Mouse (Mus musculus): ENCODE results near the gene Hist4h4. TPM values are rescaled to one million over a fixed set of nuclear protein-coding genes. Genes with fewer than 3 reads are reported as not detected.

Hist4h4 gene
- polyA plus RNA-seq, 1 experiment from 2014 or later = 1.4 TPM

- DNase-seq (no peak), ATAC-seq (no peak)
- no peak overlapping the region for H3K27ac ChIP-seq (ENCODE audit: low read depth)
- peaks cover 18% of the 10 kb centered on the region for H3K4me1 ChIP-seq (ENCODE audit: insufficient read depth)
- no peak overlapping the region for H3K9ac ChIP-seq (replicated peaks)
- no peaks in the 10 kb centered on the region for H3K36me3 ChIP-seq (replicated peaks; ENCODE audit: insufficient read depth, low read length)
- no peak overlapping the region for H3K4me2 ChIP-seq (ENCODE audit: low read depth, low read length)
- WGBS (ENCODE audit: insufficient replicate concordance) = 71% methylated on average over 6 of the region's 6 CpGs
- no peaks in the 10 kb centered on the region for H3K9me3 ChIP-seq (ENCODE audit: low read length)
- H3K4me3 ChIP-seq (ENCODE audit: low read depth, low read length) = no peak overlapping the region
- H3K27me3 ChIP-seq (ENCODE audit: insufficient read depth, low read length) = no peaks in the 10 kb centered on the region
- TF ChIP-seq EP300 (IDR thresholded peaks at IDR 0.05; ENCODE audit: low read depth) (no peak), CTCF (IDR thresholded peaks at IDR 0.05; ENCODE audit: low read depth) (no peak)
These were observed 8.4 kb downstream of the Hist4h4 start for GRCm38 (mm10) chr6:136795850-136796249.

GRCm38 (mm10) chr6:136795110-136795509 is 9.1 kb downstream of the Hist4h4 start:
- Histone ChIP-seq H3K36me3 (replicated peaks; ENCODE audit: insufficient read depth, low read length) (no peaks in the 10 kb centered on the region), H3K4me1 (ENCODE audit: insufficient read depth) (peaks cover 18% of the 10 kb centered on the region), H3K27ac (ENCODE audit: low read depth) (no peak overlapping the region), H3K4me3 (ENCODE audit: low read depth, low read length) (no peak overlapping the region), H3K4me2 (ENCODE audit: low read depth, low read length) (no peak overlapping the region), H3K27me3 (ENCODE audit: insufficient read depth, low read length) (no peaks in the 10 kb centered on the region), H3K9me3 (ENCODE audit: low read length) (no peaks in the 10 kb centered on the region), H3K9ac (replicated peaks) (no peak overlapping the region)
- TF ChIP-seq CTCF (IDR thresholded peaks at IDR 0.05; ENCODE audit: low read depth) = no peak
- TF ChIP-seq EP300 (IDR thresholded peaks at IDR 0.05; ENCODE audit: low read depth) = peak; percentile 71
- 58% methylated on average over 1 of the region's 1 CpGs for WGBS (ENCODE audit: insufficient replicate concordance)
- DNase-seq = no peak
- no peak for ATAC-seq

GRCm38 (mm10) chr6:136793831-136794525 is 10.2 kb downstream of the Hist4h4 start:
- peak overlapping the region; percentile 59 for H3K9ac ChIP-seq (replicated peaks)
- peak; percentile 32 for DNase-seq
- ATAC-seq = no peak
- no peaks in the 10 kb centered on the region for H3K27me3 ChIP-seq (ENCODE audit: insufficient read depth, low read length)
- peak overlapping the region; percentile 51 for H3K4me3 ChIP-seq (ENCODE audit: low read depth, low read length)
- 1% methylated on average over 21 of the region's 24 CpGs for WGBS (ENCODE audit: insufficient replicate concordance)
- no peaks in the 10 kb centered on the region for H3K9me3 ChIP-seq (ENCODE audit: low read length)
- peak overlapping the region; percentile 77 for H3K4me2 ChIP-seq (ENCODE audit: low read depth, low read length)
- H3K36me3 ChIP-seq (replicated peaks; ENCODE audit: insufficient read depth, low read length) = no peaks in the 10 kb centered on the region
- no peak overlapping the region for H3K27ac ChIP-seq (ENCODE audit: low read depth)
- no peak for TF ChIP-seq CTCF (IDR thresholded peaks at IDR 0.05; ENCODE audit: low read depth)
- TF ChIP-seq EP300 (IDR thresholded peaks at IDR 0.05; ENCODE audit: low read depth) = no peak
- H3K4me1 ChIP-seq (ENCODE audit: insufficient read depth) = peaks cover 18% of the 10 kb centered on the region

GRCm38 (mm10) chr6:136792884-136793758 is 11.1 kb downstream of the Hist4h4 start:
- Histone ChIP-seq H3K9me3 (ENCODE audit: low read length) (no peaks in the 10 kb centered on the region), H3K4me1 (ENCODE audit: insufficient read depth) (peaks cover 18% of the 10 kb centered on the region), H3K27ac (ENCODE audit: low read depth) (no peak overlapping the region), H3K27me3 (ENCODE audit: insufficient read depth, low read length) (no peaks in the 10 kb centered on the region), H3K4me2 (ENCODE audit: low read depth, low read length) (peak overlapping the region; percentile 77), H3K9ac (replicated peaks) (peak overlapping the region; percentile 59; the same call in 1 of the 2 replicates), H3K4me3 (ENCODE audit: low read depth, low read length) (peak overlapping the region; percentile 51), H3K36me3 (replicated peaks; ENCODE audit: insufficient read depth, low read length) (no peaks in the 10 kb centered on the region)
- TF ChIP-seq CTCF (IDR thresholded peaks at IDR 0.05; ENCODE audit: low read depth) (no peak), EP300 (IDR thresholded peaks at IDR 0.05; ENCODE audit: low read depth) (no peak)
- ATAC-seq = no peak
- no peak for DNase-seq
- WGBS (ENCODE audit: insufficient replicate concordance) = 26% methylated on average over 16 of the region's 16 CpGs

- ATAC-seq (no peak), DNase-seq (no peak)
- Histone ChIP-seq H3K27me3 (ENCODE audit: insufficient read depth, low read length) (no peaks in the 10 kb centered on the region), H3K4me1 (ENCODE audit: insufficient read depth) (peaks cover 13% of the 10 kb centered on the region), H3K9ac (replicated peaks) (no peak overlapping the region), H3K9me3 (ENCODE audit: low read length) (no peaks in the 10 kb centered on the region), H3K4me3 (ENCODE audit: low read depth, low read length) (no peak overlapping the region), H3K27ac (ENCODE audit: low read depth) (0 out of 2 replicates have a peak overlapping the region, but pooled peaks have one; percentile 11), H3K36me3 (replicated peaks; ENCODE audit: insufficient read depth, low read length) (no peaks in the 10 kb centered on the region), H3K4me2 (ENCODE audit: low read depth, low read length) (no peak overlapping the region)
- WGBS (ENCODE audit: insufficient replicate concordance) = 54% methylated on average over 5 of the region's 5 CpGs
- TF ChIP-seq CTCF (IDR thresholded peaks at IDR 0.05; ENCODE audit: low read depth) = no peak
- no peak for TF ChIP-seq EP300 (IDR thresholded peaks at IDR 0.05; ENCODE audit: low read depth)
These were observed 14.7 kb downstream of the Hist4h4 start for GRCm38 (mm10) chr6:136789391-136789971.

GRCm38 (mm10) chr6:136782761-136783160 is 21.5 kb downstream of the Hist4h4 start:
- Histone ChIP-seq H3K4me1 (ENCODE audit: insufficient read depth) (no peaks in the 10 kb centered on the region), H3K9me3 (ENCODE audit: low read length) (no peaks in the 10 kb centered on the region), H3K36me3 (replicated peaks; ENCODE audit: insufficient read depth, low read length) (no peaks in the 10 kb centered on the region), H3K27me3 (ENCODE audit: insufficient read depth, low read length) (no peaks in the 10 kb centered on the region), H3K4me2 (ENCODE audit: low read depth, low read length) (no peak overlapping the region), H3K4me3 (ENCODE audit: low read depth, low read length) (no peak overlapping the region), H3K27ac (ENCODE audit: low read depth) (no peak overlapping the region), H3K9ac (replicated peaks) (no peak overlapping the region)
- DNase-seq = no peak
- TF ChIP-seq EP300 (IDR thresholded peaks at IDR 0.05; ENCODE audit: low read depth) (no peak), CTCF (IDR thresholded peaks at IDR 0.05; ENCODE audit: low read depth) (no peak)
- WGBS (ENCODE audit: insufficient replicate concordance) = 77% methylated on average over 9 of the region's 9 CpGs
- ATAC-seq = no peak

Data from liver, postnatal 0 days (tissue).